Mouse (Mus musculus): Measurements from ENCODE around the gene Ptprj. TPM values are rescaled to one million over a fixed set of nuclear protein-coding genes. Genes with fewer than 3 reads are reported as not detected.
A peak's percentile ranks its signal among the peaks of the same experiment; 100 is the strongest.

The Ptprj gene
- 4.9 and 5.4 TPM in 2 replicates for polyA plus RNA-seq (2014; fragmentation: Nextera tagmentation; extraction: Ambion mirVana)

- peak within 1 kb of the TSS; percentile 83 for H3K9ac ChIP-seq
- whole genome bisulfite sequencing, result under 1% methylated on average over 82 of the region's 100 CpGs
- H3K4me2 ChIP-seq, result peak within 1 kb of the TSS; percentile 80
- peak; percentile 88 for ATAC-seq (ENCODE audit: insufficient read depth)
- TF ChIP-seq CTCF (IDR thresholded peaks at IDR 0.05; ENCODE audit: low read depth), result 0 out of 2 replicates have a peak, but pooled peaks have one; percentile 2
- peak within 1 kb of the TSS; percentile 87 for H3K27ac ChIP-seq (ENCODE audit: low read depth)
- DNase-seq, result peak; percentile 85
- peaks cover 4% of the 10 kb centered on the region; the same call in 1 of the 2 replicates for H3K4me1 ChIP-seq (ENCODE audit: insufficient read depth)
- peak within 1 kb of the TSS; percentile 82 for H3K4me3 ChIP-seq (ENCODE audit: low read depth, low read length)
- no peaks in the 10 kb centered on the region for H3K27me3 ChIP-seq (ENCODE audit: insufficient read depth, low read length)
- no peaks in the 10 kb centered on the region for H3K9me3 ChIP-seq (ENCODE audit: low read depth, low read length)
- no peaks in the 10 kb centered on the region for H3K36me3 ChIP-seq (ENCODE audit: insufficient read depth)
These were observed at the start of gene Ptprj for GRCm38 (mm10) chr2:90580236-90581005. Gene Ptprj, minus strand, starts transcription at chr2:90580647.

- 26% methylated on average over 2 of the region's 2 CpGs for WGBS
- no peak for TF ChIP-seq CTCF (IDR thresholded peaks at IDR 0.05; ENCODE audit: low read depth)
- Histone ChIP-seq H3K27ac (ENCODE audit: low read depth) (no peak overlapping the region), H3K4me3 (ENCODE audit: low read depth, low read length) (no peak overlapping the region), H3K4me1 (ENCODE audit: insufficient read depth) (no peaks in the 10 kb centered on the region), H3K27me3 (ENCODE audit: insufficient read depth, low read length) (no peaks in the 10 kb centered on the region), H3K36me3 (ENCODE audit: insufficient read depth) (no peaks in the 10 kb centered on the region), H3K4me2 (no peak overlapping the region), H3K9me3 (ENCODE audit: low read depth, low read length) (no peaks in the 10 kb centered on the region), H3K9ac (no peak overlapping the region)
- no peak for DNase-seq
- no peak for ATAC-seq (ENCODE audit: insufficient read depth)
These were observed 49.1 kb upstream of the Ptprj start for GRCm38 (mm10) chr2:90629552-90629951.

GRCm38 (mm10) chr2:90628261-90628660, 47.8 kb upstream of the Ptprj start:
- H3K36me3 ChIP-seq (ENCODE audit: insufficient read depth), result no peaks in the 10 kb centered on the region
- H3K4me2 ChIP-seq, result no peak overlapping the region
- TF ChIP-seq CTCF (IDR thresholded peaks at IDR 0.05; ENCODE audit: low read depth), result no peak
- no peaks in the 10 kb centered on the region for H3K4me1 ChIP-seq (ENCODE audit: insufficient read depth)
- 86% methylated on average over 5 of the region's 5 CpGs for WGBS
- H3K27ac ChIP-seq (ENCODE audit: low read depth), result no peak overlapping the region
- H3K27me3 ChIP-seq (ENCODE audit: insufficient read depth, low read length), result no peaks in the 10 kb centered on the region
- no peaks in the 10 kb centered on the region for H3K9me3 ChIP-seq (ENCODE audit: low read depth, low read length)
- ATAC-seq (ENCODE audit: insufficient read depth), result no peak
- DNase-seq, result no peak
- H3K9ac ChIP-seq, result no peak overlapping the region
- H3K4me3 ChIP-seq (ENCODE audit: low read depth, low read length), result no peak overlapping the region

GRCm38 (mm10) chr2:90624920-90625319, 44.5 kb upstream of the Ptprj start:
- no peaks in the 10 kb centered on the region for H3K4me1 ChIP-seq (ENCODE audit: insufficient read depth)
- WGBS, result 4% methylated on average over 6 of the region's 6 CpGs
- no peak overlapping the region for H3K9ac ChIP-seq
- peak; percentile 65 for TF ChIP-seq CTCF (IDR thresholded peaks at IDR 0.05; ENCODE audit: low read depth)
- no peak overlapping the region; the same call in 1 of the 2 replicates for H3K4me2 ChIP-seq
- H3K27me3 ChIP-seq (ENCODE audit: insufficient read depth, low read length), result no peaks in the 10 kb centered on the region
- H3K4me3 ChIP-seq (ENCODE audit: low read depth, low read length), result no peak overlapping the region
- no peak overlapping the region for H3K27ac ChIP-seq (ENCODE audit: low read depth)
- H3K9me3 ChIP-seq (ENCODE audit: low read depth, low read length), result no peaks in the 10 kb centered on the region
- DNase-seq (peak; percentile 81), ATAC-seq (ENCODE audit: insufficient read depth) (peak; percentile 54; the same call in 1 of the 2 replicates)
- no peaks in the 10 kb centered on the region for H3K36me3 ChIP-seq (ENCODE audit: insufficient read depth)

- no peak overlapping the region for H3K4me3 ChIP-seq (ENCODE audit: low read depth, low read length)
- no peaks in the 10 kb centered on the region for H3K27me3 ChIP-seq (ENCODE audit: insufficient read depth, low read length)
- H3K9me3 ChIP-seq (ENCODE audit: low read depth, low read length), result no peaks in the 10 kb centered on the region
- H3K9ac ChIP-seq, result no peak overlapping the region
- 23% methylated on average over 4 of the region's 4 CpGs for WGBS
- H3K4me2 ChIP-seq, result no peak overlapping the region
- no peak overlapping the region for H3K27ac ChIP-seq (ENCODE audit: low read depth)
- H3K4me1 ChIP-seq (ENCODE audit: insufficient read depth), result no peaks in the 10 kb centered on the region
- no peaks in the 10 kb centered on the region for H3K36me3 ChIP-seq (ENCODE audit: insufficient read depth)
- DNase-seq (peak; percentile 49), ATAC-seq (ENCODE audit: insufficient read depth) (peak; percentile 31; the same call in 1 of the 2 replicates)
- no peak for TF ChIP-seq CTCF (IDR thresholded peaks at IDR 0.05; ENCODE audit: low read depth)
These were observed 43.9 kb upstream of the Ptprj start for GRCm38 (mm10) chr2:90624339-90624738.

- 66% methylated on average over 5 of the region's 5 CpGs for WGBS
- H3K4me2 ChIP-seq, result no peak overlapping the region
- no peak for DNase-seq
These were observed 40.4 kb upstream of the Ptprj start for GRCm38 (mm10) chr2:90620815-90621214.

GRCm38 (mm10) chr2:90619648-90620047, 39.2 kb upstream of the Ptprj start:
- no peak for DNase-seq
- Histone ChIP-seq H3K27me3 (ENCODE audit: insufficient read depth, low read length) (no peaks in the 10 kb centered on the region), H3K4me1 (ENCODE audit: insufficient read depth) (no peaks in the 10 kb centered on the region), H3K27ac (ENCODE audit: low read depth) (no peak overlapping the region), H3K4me2 (no peak overlapping the region), H3K4me3 (ENCODE audit: low read depth, low read length) (no peak overlapping the region), H3K9ac (no peak overlapping the region), H3K36me3 (ENCODE audit: insufficient read depth) (no peaks in the 10 kb centered on the region), H3K9me3 (ENCODE audit: low read depth, low read length) (no peaks in the 10 kb centered on the region)
- no peak for ATAC-seq (ENCODE audit: insufficient read depth)
- TF ChIP-seq CTCF (IDR thresholded peaks at IDR 0.05; ENCODE audit: low read depth), result no peak
- WGBS, result 35% methylated on average over 2 of the region's 2 CpGs

More at GRCm38 (mm10) chr2:90620815-90621214, 40.4 kb upstream of the Ptprj start:
- Histone ChIP-seq H3K27ac (ENCODE audit: low read depth) (no peak overlapping the region), H3K36me3 (ENCODE audit: insufficient read depth) (no peaks in the 10 kb centered on the region), H3K27me3 (ENCODE audit: insufficient read depth, low read length) (no peaks in the 10 kb centered on the region), H3K9me3 (ENCODE audit: low read depth, low read length) (no peaks in the 10 kb centered on the region), H3K9ac (no peak overlapping the region), H3K4me1 (ENCODE audit: insufficient read depth) (no peaks in the 10 kb centered on the region), H3K4me3 (ENCODE audit: low read depth, low read length) (no peak overlapping the region)
- no peak for TF ChIP-seq CTCF (IDR thresholded peaks at IDR 0.05; ENCODE audit: low read depth)
- no peak for ATAC-seq (ENCODE audit: insufficient read depth)

Data from lung, embryonic 14.5 days (tissue).